Mouse (Mus musculus) heart, postnatal 0 days (tissue): ENCODE measurements around the gene Dcx.

Experiments
- CTCF ChIP-seq: IDR thresholded peaks from 2 replicates; pipeline ENCODE4 v1.5.1; 2016; ENCODE audit warnings: antibody characterized with exemption, control low read depth, low read depth
- EP300 ChIP-seq: IDR thresholded peaks from 2 replicates; pipeline ENCODE4 v1.6.1; 2016; ENCODE audit warnings: antibody characterized with exemption, low read depth

- TF ChIP-seq CTCF (no peak), EP300 (no peak)
These were observed 47.3 kb downstream of the Dcx start for GRCm38 (mm10) chrX:143885765-143886164.
